Mouse (Mus musculus): ENCODE measurements around the gene Ago1. TPM values are rescaled to one million over a fixed set of nuclear protein-coding genes. Genes with fewer than 3 reads are reported as not detected.
A peak's percentile ranks its signal among the peaks of the same experiment; 100 is the strongest.

The Ago1 gene
- polyA plus RNA-seq, 1 experiment = 26.6 TPM

GRCm38 (mm10) chr4:126481461-126481860, 13.1 kb upstream of the Ago1 start:
- Histone ChIP-seq H3K4me3 (ENCODE audit: insufficient read depth, low read length) (no peak overlapping the region), H3K27ac (ENCODE audit: insufficient read depth, low read length) (no peak overlapping the region), H3K4me1 (ENCODE audit: control insufficient read depth, insufficient read depth, low read length) (no peaks in the 10 kb centered on the region)
- TF ChIP-seq CTCF (IDR thresholded peaks at IDR 0.05; ENCODE audit: borderline replicate concordance, insufficient read depth, low read length) (no peak), POLR2A (IDR thresholded peaks at IDR 0.05; ENCODE audit: low read depth, low read length) (no peak)

- Histone ChIP-seq H3K4me3 (ENCODE audit: insufficient read depth, low read length) (no peak overlapping the region), H3K4me1 (ENCODE audit: control insufficient read depth, insufficient read depth, low read length) (no peaks in the 10 kb centered on the region), H3K27ac (ENCODE audit: insufficient read depth, low read length) (no peak overlapping the region)
- TF ChIP-seq CTCF (IDR thresholded peaks at IDR 0.05; ENCODE audit: borderline replicate concordance, insufficient read depth, low read length) (no peak), POLR2A (IDR thresholded peaks at IDR 0.05; ENCODE audit: low read depth, low read length) (no peak)
These were observed 11.9 kb upstream of the Ago1 start for GRCm38 (mm10) chr4:126480288-126480687.

- TF ChIP-seq POLR2A (IDR thresholded peaks at IDR 0.05; ENCODE audit: low read depth, low read length) (no peak), CTCF (IDR thresholded peaks at IDR 0.05; ENCODE audit: borderline replicate concordance, insufficient read depth, low read length) (no peak)
- Histone ChIP-seq H3K4me1 (ENCODE audit: control insufficient read depth, insufficient read depth, low read length) (no peaks in the 10 kb centered on the region), H3K4me3 (ENCODE audit: insufficient read depth, low read length) (no peak overlapping the region), H3K27ac (ENCODE audit: insufficient read depth, low read length) (no peak overlapping the region)
These were observed 4.6 kb upstream of the Ago1 start for GRCm38 (mm10) chr4:126473031-126473430.

- TF ChIP-seq POLR2A (IDR thresholded peaks at IDR 0.05; ENCODE audit: low read depth, low read length) = no peak
- TF ChIP-seq CTCF (IDR thresholded peaks at IDR 0.05; ENCODE audit: borderline replicate concordance, insufficient read depth, low read length) = no peak
These were observed 951 bp upstream of the Ago1 start for GRCm38 (mm10) chr4:126469334-126469733.

GRCm38 (mm10) chr4:126468925-126469324, 542 bp upstream of the Ago1 start:
- no peak overlapping the region for H3K27ac ChIP-seq (ENCODE audit: insufficient read depth, low read length)
- H3K4me3 ChIP-seq (ENCODE audit: insufficient read depth, low read length) = 0 out of 2 replicates have a peak overlapping the region, but pooled peaks have one; percentile 9

More at GRCm38 (mm10) chr4:126469334-126469733, 951 bp upstream of the Ago1 start:
- no peak overlapping the region for H3K4me3 ChIP-seq (ENCODE audit: insufficient read depth, low read length)
- no peak overlapping the region for H3K27ac ChIP-seq (ENCODE audit: insufficient read depth, low read length)
- no peaks in the 10 kb centered on the region for H3K4me1 ChIP-seq (ENCODE audit: control insufficient read depth, insufficient read depth, low read length)

GRCm38 (mm10) chr4:126467721-126468284, 580 bp downstream of the Ago1 start:
- no peak for TF ChIP-seq CTCF (IDR thresholded peaks at IDR 0.05; ENCODE audit: borderline replicate concordance, insufficient read depth, low read length)
- no peak for TF ChIP-seq POLR2A (IDR thresholded peaks at IDR 0.05; ENCODE audit: low read depth, low read length)
- Histone ChIP-seq H3K4me1 (ENCODE audit: control insufficient read depth, insufficient read depth, low read length) (no peaks in the 10 kb centered on the region), H3K4me3 (ENCODE audit: insufficient read depth, low read length) (peak overlapping the region; percentile 86), H3K27ac (ENCODE audit: insufficient read depth, low read length) (no peak overlapping the region)

More at GRCm38 (mm10) chr4:126468925-126469324, 542 bp upstream of the Ago1 start:
- TF ChIP-seq POLR2A (IDR thresholded peaks at IDR 0.05; ENCODE audit: low read depth, low read length) = no peak
- no peak for TF ChIP-seq CTCF (IDR thresholded peaks at IDR 0.05; ENCODE audit: borderline replicate concordance, insufficient read depth, low read length)
- no peaks in the 10 kb centered on the region for H3K4me1 ChIP-seq (ENCODE audit: control insufficient read depth, insufficient read depth, low read length)

GRCm38 (mm10) chr4:126466251-126466750, 2.1 kb downstream of the Ago1 start:
- H3K27ac ChIP-seq (ENCODE audit: insufficient read depth, low read length) = no peak overlapping the region
- H3K4me3 ChIP-seq (ENCODE audit: insufficient read depth, low read length) = no peak overlapping the region
- no peaks in the 10 kb centered on the region for H3K4me1 ChIP-seq (ENCODE audit: control insufficient read depth, insufficient read depth, low read length)
- no peak for TF ChIP-seq POLR2A (IDR thresholded peaks at IDR 0.05; ENCODE audit: low read depth, low read length)
- no peak for TF ChIP-seq CTCF (IDR thresholded peaks at IDR 0.05; ENCODE audit: borderline replicate concordance, insufficient read depth, low read length)

GRCm38 (mm10) chr4:126465843-126466242, 2.5 kb downstream of the Ago1 start:
- TF ChIP-seq POLR2A (IDR thresholded peaks at IDR 0.05; ENCODE audit: low read depth, low read length) (no peak), CTCF (IDR thresholded peaks at IDR 0.05; ENCODE audit: borderline replicate concordance, insufficient read depth, low read length) (no peak)

GRCm38 (mm10) chr4:126464892-126465235, 3.5 kb downstream of the Ago1 start:
- TF ChIP-seq CTCF (IDR thresholded peaks at IDR 0.05; ENCODE audit: borderline replicate concordance, insufficient read depth, low read length) = no peak
- no peak for TF ChIP-seq POLR2A (IDR thresholded peaks at IDR 0.05; ENCODE audit: low read depth, low read length)
- no peak overlapping the region for H3K4me3 ChIP-seq (ENCODE audit: insufficient read depth, low read length)
- no peak overlapping the region for H3K27ac ChIP-seq (ENCODE audit: insufficient read depth, low read length)

More at GRCm38 (mm10) chr4:126465843-126466242, 2.5 kb downstream of the Ago1 start:
- no peak overlapping the region for H3K27ac ChIP-seq (ENCODE audit: insufficient read depth, low read length)
- H3K4me1 ChIP-seq (ENCODE audit: control insufficient read depth, insufficient read depth, low read length) = no peaks in the 10 kb centered on the region
- no peak overlapping the region for H3K4me3 ChIP-seq (ENCODE audit: insufficient read depth, low read length)

GRCm38 (mm10) chr4:126464189-126464891, 4.0 kb downstream of the Ago1 start:
- Histone ChIP-seq H3K27ac (ENCODE audit: insufficient read depth, low read length) (no peak overlapping the region), H3K4me3 (ENCODE audit: insufficient read depth, low read length) (no peak overlapping the region), H3K4me1 (ENCODE audit: control insufficient read depth, insufficient read depth, low read length) (no peaks in the 10 kb centered on the region)
- TF ChIP-seq POLR2A (IDR thresholded peaks at IDR 0.05; ENCODE audit: low read depth, low read length) (no peak), CTCF (IDR thresholded peaks at IDR 0.05; ENCODE audit: borderline replicate concordance, insufficient read depth, low read length) (no peak)

More at GRCm38 (mm10) chr4:126464892-126465235, 3.5 kb downstream of the Ago1 start:
- no peaks in the 10 kb centered on the region for H3K4me1 ChIP-seq (ENCODE audit: control insufficient read depth, insufficient read depth, low read length)

Data from embryonic fibroblast, embryonic 13.5 days (primary cell).